Mouse (Mus musculus) CH12.LX (cell line): ENCODE measurements around the gene Sgms1. TPM values are rescaled to one million over a fixed set of nuclear protein-coding genes. Genes with fewer than 3 reads are reported as not detected.

Experiments used
- DNase-seq: peaks from one replicate; pipeline ENCODE4 v3.0.0-alpha.2; 2013; ENCODE audit errors: extremely low read depth
- H3K27ac ChIP-seq: 2 replicates; pipeline ENCODE4 v1.5.1; 2012; ENCODE audit warnings: low read depth, mild to moderate bottlenecking, control low read depth, moderate library complexity; ENCODE audit not compliant: insufficient read depth
- H3K27me3 ChIP-seq: replicated peaks from 2 replicates; pipeline ENCODE3; 2012; ENCODE audit warnings: inconsistent platforms
- H3K36me3 ChIP-seq, 2 experiments: replicated peaks in 1 of 2; 2 replicates each; pipeline versions ENCODE3 to v1.6.1; 2012; ENCODE audit warnings: inconsistent platforms in 1 of 2, low read length in 1 of 2, mild to moderate bottlenecking in 1 of 2, mixed read lengths in 1 of 2, moderate library complexity in 1 of 2; ENCODE audit not compliant: control insufficient read depth in 1 of 2, insufficient read depth in 1 of 2
- H3K4me1 ChIP-seq, 2 experiments: 2 replicates each; pipeline ENCODE4 v1.6.1; 2012; ENCODE audit warnings: inconsistent platforms in 1 of 2, moderate library complexity in 1 of 2; ENCODE audit not compliant: insufficient read depth in 2 of 2, control insufficient read depth in 1 of 2
- H3K4me2 ChIP-seq: 2 replicates; pipeline ENCODE4 v1.6.1; 2012; ENCODE audit warnings: low read depth, mild to moderate bottlenecking, control low read depth; ENCODE audit not compliant: poor library complexity, insufficient read depth, severe bottlenecking
- H3K4me3 ChIP-seq, 3 experiments: fragments of 150-350 bp in 1 of 3; sonication (generic) in 1 of 3; replicated peaks in 1 of 3; 2 replicates each; pipeline versions ENCODE3 to v1.5.1; 2011 to 2012; ENCODE audit warnings: low read depth in 2 of 3, low read length in 2 of 3, mild to moderate bottlenecking in 2 of 3, moderate library complexity in 2 of 3, control low read depth in 1 of 3, improper control_type of control experiment in 1 of 3, inconsistent platforms in 1 of 3, mixed read lengths in 1 of 3; ENCODE audit not compliant: poor library complexity in 1 of 3
- H3K79me2 ChIP-seq: replicated peaks from 2 replicates; pipeline ENCODE4 v1.6.1; 2012; ENCODE audit warnings: mild to moderate bottlenecking, moderate library complexity; ENCODE audit not compliant: control insufficient read depth, poor library complexity, insufficient read depth, severe bottlenecking; ENCODE audit errors: extremely low read depth
- H3K9ac ChIP-seq: 2 replicates; pipeline ENCODE4 v1.6.1; 2012; ENCODE audit warnings: low read depth, mild to moderate bottlenecking, control low read depth, moderate library complexity; ENCODE audit not compliant: insufficient read depth
- H3K9me3 ChIP-seq: replicated peaks from 2 replicates; pipeline ENCODE3; 2012; ENCODE audit warnings: low read length, inconsistent platforms, mixed read lengths
- CHD2 ChIP-seq: IDR thresholded peaks from 2 replicates; pipeline ENCODE4 v1.6.1; 2011; ENCODE audit warnings: low read length, improper control_type of control experiment
- CTCF ChIP-seq, 2 experiments: IDR thresholded peaks in 1 of 2; conservative IDR thresholded peaks in 1 of 2; 2 replicates each; pipeline ENCODE4 v1.5.1; 2011 to 2012; ENCODE audit warnings: low read depth in 2 of 2, low read length in 2 of 2, improper control_type of control experiment in 1 of 2, inconsistent platforms in 1 of 2, mild to moderate bottlenecking in 1 of 2, moderate library complexity in 1 of 2
- EP300 ChIP-seq: IDR thresholded peaks from 2 replicates; pipeline ENCODE4 v1.6.1; 2011; ENCODE audit warnings: low read length, improper control_type of control experiment
- ETS1 ChIP-seq: conservative IDR thresholded peaks from 2 replicates; pipeline ENCODE4 v1.6.1; 2012; ENCODE audit warnings: low read depth, mild to moderate bottlenecking, inconsistent platforms, low read length, improper control_type of control experiment, moderate library complexity
- JUN ChIP-seq: IDR thresholded peaks from 2 replicates; pipeline ENCODE4 v1.6.1; 2011; ENCODE audit warnings: low read depth, mild to moderate bottlenecking, low read length, improper control_type of control experiment, moderate library complexity; ENCODE audit not compliant: insufficient read depth
- JUND ChIP-seq: conservative IDR thresholded peaks from 2 replicates; pipeline ENCODE4 v1.6.1; 2011; ENCODE audit warnings: low read depth, low read length, improper control_type of control experiment
- KAT2A ChIP-seq: IDR thresholded peaks from 2 replicates; pipeline ENCODE4 v1.6.1; 2012; ENCODE audit warnings: low read length, improper control_type of control experiment, inconsistent platforms; ENCODE audit not compliant: insufficient replicate concordance
- MAZ ChIP-seq: IDR thresholded peaks from 2 replicates; pipeline ENCODE4 v1.6.1; 2012; ENCODE audit warnings: low read depth, mild to moderate bottlenecking, inconsistent platforms, low read length, improper control_type of control experiment, moderate library complexity
- MEF2A ChIP-seq: IDR thresholded peaks from 2 replicates; pipeline ENCODE4 v1.6.1; 2014; ENCODE audit warnings: low read depth, mild to moderate bottlenecking, inconsistent platforms, low read length, improper control_type of control experiment, borderline replicate concordance
- PAX5 ChIP-seq: IDR thresholded peaks from 2 replicates; pipeline ENCODE4 v1.6.1; 2012; ENCODE audit warnings: low read length, inconsistent platforms, mixed read lengths
- POLR2A ChIP-seq: IDR thresholded peaks from 2 replicates; pipeline ENCODE4 v1.6.1; 2011; ENCODE audit warnings: low read depth, mild to moderate bottlenecking, improper control_type of control experiment, low read length
- POLR2AphosphoS2 ChIP-seq: IDR thresholded peaks from 2 replicates; pipeline ENCODE4 v1.6.1; 2011; ENCODE audit warnings: low read depth, low read length, improper control_type of control experiment
- RAD21 ChIP-seq: IDR thresholded peaks from 2 replicates; pipeline ENCODE4 v1.6.1; 2011; ENCODE audit warnings: low read depth, mild to moderate bottlenecking, low read length, improper control_type of control experiment, moderate library complexity
- RCOR1 ChIP-seq: conservative IDR thresholded peaks from 2 replicates; pipeline ENCODE4 v1.6.1; 2012; ENCODE audit warnings: low read depth, mild to moderate bottlenecking, inconsistent platforms, low read length, improper control_type of control experiment
- SIN3A ChIP-seq: IDR thresholded peaks from 2 replicates; pipeline ENCODE4 v1.6.1; 2012; ENCODE audit warnings: low read length, improper control_type of control experiment, inconsistent platforms
- SMC3 ChIP-seq: IDR thresholded peaks from 2 replicates; pipeline ENCODE4 v1.6.1; 2011; ENCODE audit warnings: low read depth, low read length, improper control_type of control experiment
- TCF12 ChIP-seq: IDR thresholded peaks from 2 replicates; pipeline ENCODE4 v1.6.1; 2014; ENCODE audit warnings: low read depth, mild to moderate bottlenecking, inconsistent platforms, low read length, improper control_type of control experiment
- UBTF ChIP-seq: IDR thresholded peaks from 2 replicates; pipeline ENCODE4 v1.6.1; 2012; ENCODE audit warnings: low read depth, mild to moderate bottlenecking, inconsistent platforms, low read length, improper control_type of control experiment, moderate library complexity
- USF2 ChIP-seq: conservative IDR thresholded peaks from 2 replicates; pipeline ENCODE4 v1.6.1; 2011; ENCODE audit warnings: low read depth, low read length, improper control_type of control experiment
- ZKSCAN1 ChIP-seq: IDR thresholded peaks from 2 replicates; pipeline ENCODE4 v1.6.1; 2012; ENCODE audit warnings: low read depth, inconsistent platforms, low read length, improper control_type of control experiment, borderline replicate concordance
- ZMIZ1 ChIP-seq: IDR thresholded peaks from 2 replicates; pipeline ENCODE4 v1.6.1; 2012; ENCODE audit warnings: low read depth, mild to moderate bottlenecking, inconsistent platforms, low read length, improper control_type of control experiment
- dilution Hi-C: fragments of 300-500 bp; cut with MboI; formaldehyde crosslinking; loops from 2 replicates; pipeline ENCODE4 v1.14.3; 2020; ENCODE audit warnings: low sequenced_read_pairs; ENCODE audit not compliant: extremely low pct_unique_long_range_greater_than_20kb, extremely low pct_ligation_motif_present
- in situ Hi-C: fragments of 300-500 bp; cut with MboI; formaldehyde crosslinking; loops from 3 replicates; pipeline ENCODE4 v1.14.3; 2019; ENCODE audit warnings: low sequenced_read_pairs, low pct_ligation_motif_present, low pct_unique_long_range_greater_than_20kb, mixed read lengths
- polyA plus RNA-seq: library from polyadenylated mRNA; unstranded; fragments of >175 nt; gene quantifications from 2 replicates; pipeline ENCODE4 v1.2.1, GENCODE M21; 2012; ENCODE audit warnings: low read depth; ENCODE audit not compliant: insufficient read length
- total RNA-seq, 2 experiments: library from RNA; depleted of rRNA; stranded (reverse); fragments of 300-350 nt in 1 of 2; fragments of >200 nt in 1 of 2; gene quantifications; 2 replicates each; pipeline ENCODE4 v1.2.3; 2012 to 2014

Gene Sgms1
- total and polyA plus RNA-seq, 3 experiments: 1.4 to 1.8 (median 1.8) TPM

DNA sequence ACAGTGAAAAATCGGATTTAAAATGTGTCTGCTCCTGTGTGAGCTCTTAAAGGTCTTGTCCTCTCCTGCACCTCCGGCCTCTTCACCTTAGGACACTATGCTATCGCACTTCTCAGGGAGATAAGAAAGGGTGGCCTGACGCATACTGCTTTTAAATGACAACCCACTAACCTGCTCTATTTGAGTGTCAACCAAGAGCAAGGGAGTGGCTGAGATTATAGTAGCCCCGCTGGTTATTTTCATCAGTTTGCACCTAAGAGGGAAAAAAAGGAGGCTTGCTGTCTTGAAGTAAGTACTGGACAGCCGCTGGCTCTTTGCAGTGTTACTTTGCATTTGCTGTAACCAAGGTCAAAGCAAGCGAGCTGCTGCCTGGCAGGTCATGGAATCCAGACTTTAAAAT, 602 bp upstream of the Sgms1 start:
- no peak overlapping the region for H3K27ac ChIP-seq
- dilution Hi-C loops: no loop called here
- no peak for TF ChIP-seq UBTF
- TF ChIP-seq SIN3A: no peak
- no peak for TF ChIP-seq USF2
- no peak for TF ChIP-seq PAX5
- TF ChIP-seq POLR2A: no peak
- TF ChIP-seq EP300: no peak
- no peak for TF ChIP-seq CHD2
- H3K4me1 ChIP-seq: peaks cover 0 to under 1% of the 10 kb centered on the region in 2 experiments; a peak in 1 of 4 replicates
- H3K4me2 ChIP-seq: no peak overlapping the region
- no peak for DNase-seq
- H3K9me3 ChIP-seq: peaks cover 25% of the 10 kb centered on the region
- in situ Hi-C loops: no loop called here
- H3K79me2 ChIP-seq: no peaks in the 10 kb centered on the region
- no peak overlapping the region for H3K4me3 ChIP-seq
- no peaks in the 10 kb centered on the region for H3K27me3 ChIP-seq
- no peak overlapping the region for H3K9ac ChIP-seq
- H3K36me3 ChIP-seq: no peaks in the 10 kb centered on the region

DNA sequence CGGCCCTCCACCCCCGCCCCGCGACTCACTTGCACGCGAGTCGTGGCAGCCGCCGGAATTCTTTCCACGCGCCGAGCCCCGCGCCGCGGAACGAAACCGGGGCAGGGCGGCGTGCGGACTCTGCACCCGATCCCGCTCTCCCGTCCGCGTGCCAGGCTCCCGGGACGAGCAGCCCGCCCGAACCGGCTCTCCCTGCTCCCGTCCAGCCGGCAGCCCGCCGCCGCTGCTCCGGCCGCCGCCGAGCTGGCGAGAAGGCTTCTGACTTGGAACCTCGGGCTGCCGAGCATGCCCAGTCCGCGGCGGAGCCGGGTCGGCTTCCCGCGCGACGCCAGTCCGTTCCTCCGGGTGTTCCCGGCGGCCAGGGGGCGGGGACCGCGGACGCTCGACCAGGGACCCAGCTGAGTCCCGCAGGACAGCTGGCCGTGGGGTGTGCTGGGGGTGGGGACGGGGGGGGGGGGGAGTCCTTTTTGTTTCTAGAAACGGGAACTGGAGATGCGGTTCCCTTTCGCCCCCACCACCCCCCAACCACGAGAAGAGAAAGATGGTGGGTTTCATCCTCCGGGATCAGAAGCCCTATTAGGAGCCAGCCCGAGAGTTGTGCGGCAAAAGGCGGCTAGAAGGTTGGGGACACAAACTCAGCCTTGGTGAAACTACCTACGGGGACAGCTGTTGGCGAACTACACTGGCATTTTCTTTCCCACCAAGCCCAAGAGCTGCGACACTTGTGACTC, 1.2 kb downstream of the Sgms1 start:
- dilution Hi-C loops (no loop called here), in situ Hi-C loops (no loop called here)
- Histone ChIP-seq H3K27me3 (no peaks in the 10 kb centered on the region), H3K4me3 (no peak overlapping the region), H3K4me2 (no peak overlapping the region), H3K4me1 (peaks cover 0 to 8% of the 10 kb centered on the region in 2 experiments; a peak in 2 of 4 replicates), H3K79me2 (no peaks in the 10 kb centered on the region), H3K9ac (no peak overlapping the region), H3K36me3 (no peaks in the 10 kb centered on the region), H3K27ac (no peak overlapping the region), H3K9me3 (peaks cover 25% of the 10 kb centered on the region)
- no peak for DNase-seq
- TF ChIP-seq USF2 (no peak), JUND (no peak), POLR2AphosphoS2 (no peak), RCOR1 (no peak), TCF12 (no peak), ETS1 (no peak), MAZ (no peak), SMC3 (no peak), RAD21 (no peak), MEF2A (no peak), KAT2A (no peak), ZKSCAN1 (no peak), ZMIZ1 (no peak), JUN (no peak), CTCF (conservative IDR thresholded peaks at IDR 0.05 in 1 of 2, IDR thresholded peaks at IDR 0.05 in 1 of 2; ENCODE audit: low read depth in 2 of 2, low read length in 2 of 2) (no peak)
